Mouse (Mus musculus): ENCODE results near the gene B230219D22Rik. TPM values are rescaled to one million over a fixed set of nuclear protein-coding genes. Genes with fewer than 3 reads are reported as not detected.

Gene B230219D22Rik
- polyA plus RNA-seq, 2 experiments, result 60.7 to 75.9 TPM

- no peak for DNase-seq (ENCODE audit: low spot score)
- H3K4me2 ChIP-seq (replicated peaks; ENCODE audit: low read depth, low read length, severe bottlenecking), result no peak overlapping the region
- no peaks in the 10 kb centered on the region for H3K9me3 ChIP-seq (ENCODE audit: control insufficient read depth, low read length)
- H3K4me3 ChIP-seq (replicated peaks; ENCODE audit: low read length), result no peak overlapping the region
- H3K27ac ChIP-seq (replicated peaks; ENCODE audit: low read depth, low read length), result no peak overlapping the region
- H3K36me3 ChIP-seq (ENCODE audit: control insufficient read depth, insufficient read depth, low read length), result 0 out of 2 replicates have a peak, but pooled peaks cover 2% of the 10 kb centered on the region
- WGBS, result 92% methylated on average over 3 of the region's 3 CpGs
- peaks cover 16% of the 10 kb centered on the region for H3K4me1 ChIP-seq (ENCODE audit: control insufficient read depth, insufficient read depth, low read length)
- TF ChIP-seq POLR2A (IDR thresholded peaks at IDR 0.05; ENCODE audit: borderline replicate concordance, extremely low read depth, insufficient read depth, insufficient read length), result no peak
- H3K27me3 ChIP-seq (ENCODE audit: control insufficient read depth, insufficient read depth, low read length), result no peaks in the 10 kb centered on the region
- no peak for ATAC-seq (ENCODE audit: low FRiP score, low read depth)
- no peak overlapping the region for H3K9ac ChIP-seq (ENCODE audit: low read depth, low read length, severe bottlenecking)
These were observed 19.9 kb downstream of the B230219D22Rik start for GRCm38 (mm10) chr13:55712846-55713245.

- Histone ChIP-seq H3K4me3 (replicated peaks; ENCODE audit: low read length) (peak within 1 kb of the TSS; percentile 99), H3K4me1 (ENCODE audit: control insufficient read depth, insufficient read depth, low read length) (peaks cover 12% of the 10 kb centered on the region), H3K4me2 (replicated peaks; ENCODE audit: low read depth, low read length, severe bottlenecking) (peak within 1 kb of the TSS; percentile 63), H3K9ac (ENCODE audit: low read depth, low read length, severe bottlenecking) (peak within 1 kb of the TSS; percentile 96), H3K36me3 (ENCODE audit: control insufficient read depth, insufficient read depth, low read length) (peaks cover 17% of the 10 kb centered on the region), H3K27me3 (ENCODE audit: control insufficient read depth, insufficient read depth, low read length) (no peaks in the 10 kb centered on the region), H3K27ac (replicated peaks; ENCODE audit: low read depth, low read length) (peak within 1 kb of the TSS; percentile 86), H3K9me3 (ENCODE audit: control insufficient read depth, low read length) (no peaks in the 10 kb centered on the region)
- DNase-seq (ENCODE audit: low spot score) (peak; percentile 82), ATAC-seq (ENCODE audit: low FRiP score, low read depth) (peak; percentile 95)
- 0% methylated on average over 56 of the region's 63 CpGs for WGBS
- peak; percentile 75; the same call in 1 of the 2 replicates for TF ChIP-seq POLR2A (IDR thresholded peaks at IDR 0.05; ENCODE audit: borderline replicate concordance, extremely low read depth, insufficient read depth, insufficient read length)
These were observed 21.7 kb downstream of the B230219D22Rik start, which contains the start of gene Txndc15 for GRCm38 (mm10) chr13:55714501-55715166. Gene Txndc15 (plus strand): TSS chr13:55714650.

GRCm38 (mm10) chr13:55715167-55715512, 22.2 kb downstream of the B230219D22Rik start:
- peak overlapping the region; percentile 86 for H3K27ac ChIP-seq (replicated peaks; ENCODE audit: low read depth, low read length)
- TF ChIP-seq POLR2A (IDR thresholded peaks at IDR 0.05; ENCODE audit: borderline replicate concordance, extremely low read depth, insufficient read depth, insufficient read length), result no peak
- H3K9me3 ChIP-seq (ENCODE audit: control insufficient read depth, low read length), result no peaks in the 10 kb centered on the region
- H3K4me3 ChIP-seq (replicated peaks; ENCODE audit: low read length), result peak overlapping the region; percentile 99
- peaks cover 9% of the 10 kb centered on the region for H3K4me1 ChIP-seq (ENCODE audit: control insufficient read depth, insufficient read depth, low read length)
- H3K9ac ChIP-seq (ENCODE audit: low read depth, low read length, severe bottlenecking), result peak overlapping the region; percentile 96
- ATAC-seq (ENCODE audit: low FRiP score, low read depth), result no peak
- peak overlapping the region; percentile 63 for H3K4me2 ChIP-seq (replicated peaks; ENCODE audit: low read depth, low read length, severe bottlenecking)
- no peak for DNase-seq (ENCODE audit: low spot score)
- 6% methylated on average over 5 of the region's 5 CpGs for whole genome bisulfite sequencing
- peaks cover 17% of the 10 kb centered on the region for H3K36me3 ChIP-seq (ENCODE audit: control insufficient read depth, insufficient read depth, low read length)
- no peaks in the 10 kb centered on the region for H3K27me3 ChIP-seq (ENCODE audit: control insufficient read depth, insufficient read depth, low read length)

GRCm38 (mm10) chr13:55715908-55716510, 23.1 kb downstream of the B230219D22Rik start:
- no peaks in the 10 kb centered on the region for H3K27me3 ChIP-seq (ENCODE audit: control insufficient read depth, insufficient read depth, low read length)
- 71% methylated on average over 7 of the region's 7 CpGs for WGBS
- H3K4me2 ChIP-seq (replicated peaks; ENCODE audit: low read depth, low read length, severe bottlenecking), result peak overlapping the region; percentile 63; the same call in 1 of the 2 replicates
- no peak for TF ChIP-seq POLR2A (IDR thresholded peaks at IDR 0.05; ENCODE audit: borderline replicate concordance, extremely low read depth, insufficient read depth, insufficient read length)
- DNase-seq (ENCODE audit: low spot score) (no peak), ATAC-seq (ENCODE audit: low FRiP score, low read depth) (no peak)
- H3K36me3 ChIP-seq (ENCODE audit: control insufficient read depth, insufficient read depth, low read length), result peaks cover 26% of the 10 kb centered on the region
- no peak overlapping the region for H3K9ac ChIP-seq (ENCODE audit: low read depth, low read length, severe bottlenecking)
- H3K4me3 ChIP-seq (replicated peaks; ENCODE audit: low read length), result peak overlapping the region; percentile 99; the same call in 1 of the 2 replicates
- H3K9me3 ChIP-seq (ENCODE audit: control insufficient read depth, low read length), result no peaks in the 10 kb centered on the region
- no peak overlapping the region for H3K27ac ChIP-seq (replicated peaks; ENCODE audit: low read depth, low read length)
- peaks cover 9% of the 10 kb centered on the region for H3K4me1 ChIP-seq (ENCODE audit: control insufficient read depth, insufficient read depth, low read length)

- 77% methylated on average over 8 of the region's 8 CpGs for WGBS
These were observed 28.6 kb downstream of the B230219D22Rik start for GRCm38 (mm10) chr13:55721516-55721915.

More at GRCm38 (mm10) chr13:55721516-55721915, 28.6 kb downstream of the B230219D22Rik start:
- Histone ChIP-seq H3K9me3 (ENCODE audit: control insufficient read depth, low read length) (no peaks in the 10 kb centered on the region), H3K27me3 (ENCODE audit: control insufficient read depth, insufficient read depth, low read length) (no peaks in the 10 kb centered on the region), H3K9ac (ENCODE audit: low read depth, low read length, severe bottlenecking) (no peak overlapping the region), H3K36me3 (ENCODE audit: control insufficient read depth, insufficient read depth, low read length) (peaks cover 54% of the 10 kb centered on the region), H3K4me2 (replicated peaks; ENCODE audit: low read depth, low read length, severe bottlenecking) (no peak overlapping the region), H3K4me1 (ENCODE audit: control insufficient read depth, insufficient read depth, low read length) (peaks cover 2% of the 10 kb centered on the region; the same call in 1 of the 2 replicates), H3K4me3 (replicated peaks; ENCODE audit: low read length) (no peak overlapping the region), H3K27ac (replicated peaks; ENCODE audit: low read depth, low read length) (no peak overlapping the region)
- no peak for TF ChIP-seq POLR2A (IDR thresholded peaks at IDR 0.05; ENCODE audit: borderline replicate concordance, extremely low read depth, insufficient read depth, insufficient read length)
- DNase-seq (ENCODE audit: low spot score), result no peak
- no peak for ATAC-seq (ENCODE audit: low FRiP score, low read depth)

Data from limb, embryonic 14.5 days (tissue).